Mouse (Mus musculus) forebrain, embryonic 16.5 days (tissue): ENCODE measurements around the gene Golt1a. TPM values are rescaled to one million over a fixed set of nuclear protein-coding genes. Genes with fewer than 3 reads are reported as not detected.
"Not testable (repeated sequence)": the region's sequence is repeated elsewhere in the genome, so short reads cannot be mapped to it uniquely, and the experiment has no call there.

ENCODE experiments used
- ATAC-seq: fragments of 200-750 bp; cut with Nextera tagmentation; 2 replicates; pipeline ENCODE4 v1.8.0; 2017; ENCODE audit warnings: mild to moderate bottlenecking, moderate library complexity
- H3K27ac ChIP-seq: fragments of 300-500 bp; sonication (generic); 2 replicates; pipeline ENCODE4 v1.5.1; 2014; ENCODE audit warnings: low read length, control low read depth
- H3K27me3 ChIP-seq: fragments of 300-500 bp; sonication (generic); replicated peaks from 2 replicates; pipeline ENCODE4 v1.6.1; 2014; ENCODE audit warnings: low read length; ENCODE audit not compliant: control insufficient read depth, insufficient read depth
- H3K36me3 ChIP-seq: fragments of 300-500 bp; sonication (generic); 2 replicates; pipeline ENCODE4 v1.6.1; 2014; ENCODE audit not compliant: control insufficient read depth, insufficient read depth
- H3K4me1 ChIP-seq: fragments of 300-500 bp; sonication (generic); replicated peaks from 2 replicates; pipeline ENCODE4 v1.6.1; 2014; ENCODE audit warnings: low read length; ENCODE audit not compliant: control insufficient read depth, insufficient read depth
- H3K4me2 ChIP-seq: fragments of 300-500 bp; sonication (generic); 2 replicates; pipeline ENCODE4 v1.6.1; 2014; ENCODE audit warnings: mild to moderate bottlenecking, low read length, control low read depth
- H3K4me3 ChIP-seq: fragments of 300-500 bp; sonication (generic); replicated peaks from 2 replicates; pipeline ENCODE4 v1.5.1; 2014; ENCODE audit warnings: mild to moderate bottlenecking, low read length, control low read depth
- H3K9ac ChIP-seq: fragments of 300-500 bp; sonication (generic); replicated peaks from 2 replicates; pipeline ENCODE4 v1.6.1; 2014; ENCODE audit warnings: low read depth, low read length, control low read depth
- H3K9me3 ChIP-seq: fragments of 300-500 bp; sonication (generic); 2 replicates; pipeline ENCODE4 v1.6.1; 2016; ENCODE audit warnings: low read length; ENCODE audit not compliant: control insufficient read depth
- WGBS: fragments of 180-500 bp; shearing (Covaris S2); extraction: QIAGEN DNeasy Blood & Tissue Kit; methylation state at CpG from one replicate; pipeline ENCODE4 v1.1.7; 2014; 5-methylcytosine and 5-hydroxymethylcytosine counted together
- polyA plus RNA-seq: library from polyadenylated mRNA; unstranded; fragments of >200 nt; fragmentation: Nextera tagmentation; extraction: Ambion mirVana; gene quantifications from 2 replicates; pipeline ENCODE4 v1.2.1, GENCODE M21; 2015

Golt1a gene
- polyA plus RNA-seq, 1 experiment from 2014 or later: not detected

DNA sequence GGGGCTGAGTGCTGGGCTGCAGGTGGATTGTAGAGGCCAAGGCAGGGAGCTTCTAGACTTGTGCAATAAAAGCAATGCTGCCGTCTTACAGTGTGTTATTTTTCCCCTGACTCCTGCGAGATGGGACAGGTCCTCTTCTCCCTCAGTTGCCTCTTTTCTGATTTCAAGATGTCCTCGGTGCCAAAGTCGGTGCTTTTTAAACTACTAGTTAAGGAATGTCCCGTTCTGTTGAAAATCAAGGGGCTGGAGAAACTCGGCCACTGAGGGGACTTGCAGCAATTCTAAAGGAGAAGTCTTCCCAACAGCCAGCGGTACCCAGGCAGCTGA lies 20.0 kb downstream of the Golt1a start:
- peak overlapping the region; percentile 59 for H3K4me2 ChIP-seq
- H3K4me1 ChIP-seq: peaks cover 23% of the 10 kb centered on the region
- peak overlapping the region; percentile 48 for H3K9ac ChIP-seq
- peak overlapping the region; percentile 32 for H3K4me3 ChIP-seq
- no peak for ATAC-seq
- WGBS: 29% methylated on average over 7 of the region's 7 CpGs
- no peaks in the 10 kb centered on the region; the same call in 1 of the 2 replicates for H3K27me3 ChIP-seq
- no peaks in the 10 kb centered on the region for H3K9me3 ChIP-seq
- no peaks in the 10 kb centered on the region for H3K36me3 ChIP-seq
- no peak overlapping the region for H3K27ac ChIP-seq

GRCm38 (mm10) chr1:133331142-133331541 lies 21.5 kb downstream of the Golt1a start:
- H3K9ac ChIP-seq: no peak overlapping the region
- H3K9me3 ChIP-seq: no peaks in the 10 kb centered on the region
- H3K36me3 ChIP-seq: no peaks in the 10 kb centered on the region
- WGBS: 54% methylated on average over 3 of the region's 3 CpGs
- H3K27me3 ChIP-seq: no peaks in the 10 kb centered on the region; the same call in 1 of the 2 replicates
- H3K4me2 ChIP-seq: no peak overlapping the region
- no peak overlapping the region for H3K4me3 ChIP-seq
- ATAC-seq: peak; percentile 76
- H3K4me1 ChIP-seq: peaks cover 23% of the 10 kb centered on the region
- no peak overlapping the region for H3K27ac ChIP-seq

DNA sequence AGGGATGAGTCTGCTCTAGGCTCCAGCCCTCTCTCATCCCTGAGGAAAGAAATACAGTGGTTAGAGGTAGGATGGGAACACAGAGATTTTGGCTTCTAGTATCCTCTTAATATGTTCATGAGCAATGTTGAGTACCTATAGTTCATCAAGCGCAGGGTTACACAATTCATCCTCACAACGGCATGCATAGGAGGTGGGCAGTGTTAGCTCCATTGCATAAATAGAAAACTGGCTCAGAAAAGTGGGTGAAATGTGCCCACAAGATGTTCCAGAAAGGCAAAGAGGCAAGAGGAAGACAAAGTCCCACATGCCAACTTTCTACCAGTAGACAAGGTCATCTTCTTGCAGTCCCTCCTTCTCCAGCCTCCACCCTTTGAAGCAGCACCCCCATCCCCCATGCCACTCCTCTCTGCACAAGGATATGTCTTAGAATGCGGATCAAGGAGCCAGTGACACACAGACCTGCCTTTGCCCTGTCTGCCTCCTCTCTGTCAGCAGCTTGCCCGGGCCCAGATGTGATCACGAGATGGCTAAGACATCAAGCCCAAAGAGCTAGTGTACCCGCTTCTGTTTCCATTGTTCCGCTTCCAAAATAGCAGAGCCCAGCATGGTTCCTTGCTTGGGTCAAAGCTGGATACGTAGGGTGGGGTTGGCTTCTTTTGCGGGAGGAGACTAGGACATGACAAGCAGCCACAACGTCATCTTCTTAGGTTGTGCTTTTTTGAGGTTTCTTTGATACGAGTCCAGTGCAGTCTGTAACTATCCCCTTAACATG lies 23.2 kb downstream of the Golt1a start:
- Histone ChIP-seq H3K27me3 (no peaks in the 10 kb centered on the region; the same call in 1 of the 2 replicates), H3K4me1 (peaks cover 23% of the 10 kb centered on the region), H3K4me3 (no peak overlapping the region), H3K4me2 (no peak overlapping the region), H3K27ac (no peak overlapping the region), H3K36me3 (no peaks in the 10 kb centered on the region), H3K9ac (no peak overlapping the region), H3K9me3 (no peaks in the 10 kb centered on the region)
- ATAC-seq: no peak
- 89% methylated on average over 11 of the region's 11 CpGs for WGBS

DNA sequence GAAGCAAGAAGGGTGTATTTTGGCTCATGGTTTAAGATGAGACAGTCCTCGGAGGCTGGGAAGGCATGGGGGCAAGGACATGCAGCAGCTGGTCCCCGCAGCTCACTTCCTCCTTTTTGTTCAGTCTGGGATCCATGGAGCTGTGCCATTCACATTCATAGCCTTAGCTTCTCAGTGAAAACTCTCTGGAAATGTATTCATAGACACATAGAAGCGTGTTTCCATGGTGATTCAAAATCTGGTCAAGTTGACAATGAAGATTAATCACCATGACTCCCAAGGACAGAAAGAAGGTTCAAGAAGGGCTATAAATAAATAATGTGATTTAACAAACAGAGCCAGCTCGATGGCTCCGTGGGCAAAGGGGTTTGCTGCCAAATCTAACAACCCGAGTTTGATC lies 24.3 kb downstream of the Golt1a start:
- ATAC-seq: no peak
- Histone ChIP-seq H3K9me3 (no peaks in the 10 kb centered on the region), H3K4me2 (no peak overlapping the region), H3K4me1 (peaks cover 17% of the 10 kb centered on the region), H3K36me3 (no peaks in the 10 kb centered on the region), H3K27ac (no peak overlapping the region), H3K4me3 (no peak overlapping the region), H3K27me3 (no peaks in the 10 kb centered on the region; the same call in 1 of the 2 replicates), H3K9ac (no peak overlapping the region)
- WGBS: 52% methylated on average over 6 of the region's 6 CpGs

GRCm38 (mm10) chr1:133340403-133340802 lies 30.8 kb downstream of the Golt1a start:
- not testable (repeated sequence) for H3K27ac ChIP-seq

GRCm38 (mm10) chr1:133344357-133344756 lies 34.8 kb downstream of the Golt1a start:
- H3K4me2 ChIP-seq: no peak overlapping the region
- no peak overlapping the region for H3K4me3 ChIP-seq
- no peaks in the 10 kb centered on the region for H3K4me1 ChIP-seq
- no peak for ATAC-seq
- 94% methylated on average over 2 of the region's 2 CpGs for WGBS
- H3K27ac ChIP-seq: no peak overlapping the region
- H3K36me3 ChIP-seq: no peaks in the 10 kb centered on the region
- H3K27me3 ChIP-seq: no peaks in the 10 kb centered on the region
- H3K9me3 ChIP-seq: no peaks in the 10 kb centered on the region
- H3K9ac ChIP-seq: no peak overlapping the region

More at GRCm38 (mm10) chr1:133340403-133340802, 30.8 kb downstream of the Golt1a start:
- not testable (repeated sequence) for ATAC-seq, H3K36me3 ChIP-seq, H3K4me3 ChIP-seq, H3K9ac ChIP-seq, H3K4me2 ChIP-seq, H3K9me3 ChIP-seq, H3K4me1 ChIP-seq, H3K27me3 ChIP-seq
- 65% methylated on average over 1 of the region's 1 CpGs for WGBS

- H3K4me2 ChIP-seq: no peak overlapping the region
- 75% methylated on average over 9 of the region's 9 CpGs for WGBS
Measured at GRCm38 (mm10) chr1:133346531-133346930, 36.9 kb downstream of the Golt1a start.

GRCm38 (mm10) chr1:133347226-133347625 lies 37.6 kb downstream of the Golt1a start:
- Histone ChIP-seq H3K27ac (no peak overlapping the region), H3K4me2 (no peak overlapping the region), H3K27me3 (no peaks in the 10 kb centered on the region), H3K4me1 (peaks cover 2% of the 10 kb centered on the region), H3K9me3 (no peaks in the 10 kb centered on the region), H3K36me3 (no peaks in the 10 kb centered on the region), H3K4me3 (no peak overlapping the region), H3K9ac (no peak overlapping the region)
- WGBS: 71% methylated on average over 3 of the region's 3 CpGs
- ATAC-seq: no peak

More at GRCm38 (mm10) chr1:133346531-133346930, 36.9 kb downstream of the Golt1a start:
- Histone ChIP-seq H3K4me1 (no peaks in the 10 kb centered on the region; the same call in 1 of the 2 replicates), H3K36me3 (no peaks in the 10 kb centered on the region), H3K4me3 (no peak overlapping the region), H3K9ac (no peak overlapping the region), H3K27ac (no peak overlapping the region), H3K9me3 (no peaks in the 10 kb centered on the region), H3K27me3 (no peaks in the 10 kb centered on the region)
- no peak for ATAC-seq

- H3K4me1 ChIP-seq: peaks cover 2% of the 10 kb centered on the region
- H3K4me2 ChIP-seq: no peak overlapping the region
- no peaks in the 10 kb centered on the region for H3K27me3 ChIP-seq
- H3K27ac ChIP-seq: no peak overlapping the region
- no peak overlapping the region for H3K9ac ChIP-seq
- no peak overlapping the region for H3K4me3 ChIP-seq
- H3K36me3 ChIP-seq: no peaks in the 10 kb centered on the region
- no peak for ATAC-seq
- H3K9me3 ChIP-seq: no peaks in the 10 kb centered on the region
- 86% methylated on average over 11 of the region's 11 CpGs for WGBS
Measured at GRCm38 (mm10) chr1:133347693-133348520, 38.3 kb downstream of the Golt1a start.
